Comparison of ENCODE assay signal across 27 mouse cellular contexts in the genomic region with DNA sequence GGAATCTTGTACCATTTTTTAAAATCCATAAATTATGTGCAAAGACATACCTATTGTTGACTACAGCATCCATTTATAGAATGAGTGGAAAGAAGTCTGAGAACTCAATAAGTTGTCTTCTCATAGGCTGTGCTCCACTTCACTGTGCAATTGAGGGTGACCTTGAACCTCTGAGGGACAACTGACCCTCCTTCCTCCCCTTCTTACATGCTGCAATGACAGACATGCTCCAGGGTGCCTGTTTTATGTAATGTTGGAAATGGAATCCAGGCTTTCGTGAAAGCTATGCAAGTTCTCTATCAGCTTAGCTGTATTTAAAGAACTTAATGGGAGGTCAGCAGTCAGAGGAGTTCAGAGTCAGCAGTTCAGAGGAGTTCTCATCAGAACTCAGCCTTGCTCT.
DNase-seq lines count a peak whose midpoint lies in the region; ATAC-seq lines count a peak whose summit lies in the region.
"Had no signal": no experiment of that assay in that cellular context is flagged by ENCODE, and none has a peak within 500 bp of the region (broad histone marks: within the 10 kb centered on the region; RNA-seq: fewer than 3 reads in every experiment).

No protein-coding gene starts in this region.

- no peak; the same call in 1 of the 2 replicates for ATAC-seq in heart, embryonic 12.5 days (ENCODE audit: insufficient number of reproducible peaks, low FRiP score)
- peak; percentile 31; the same call in 1 of the 2 replicates for ATAC-seq in heart, embryonic 15.5 days (replicated peaks; ENCODE audit: insufficient number of reproducible peaks, insufficient read depth, low FRiP score, low read depth)
- ATAC-seq in hindbrain, embryonic 13.5 days (ENCODE audit: low FRiP score) = no peak
- ATAC-seq: CD4-positive, CD25-positive, alpha-beta regulatory T cell, adult 4 months; forebrain, embryonic 14.5 days; forebrain, postnatal 0 days; hindbrain, postnatal 0 days; inflammation-experienced regulatory T-cells, adult 6 months; intestine, embryonic 16.5 days had no signal

- H3K9ac ChIP-seq in heart, embryonic 12.5 days = no peak overlapping the region
- no peak overlapping the region for H3K9ac ChIP-seq in heart, embryonic 15.5 days
- no peak overlapping the region for H3K9ac ChIP-seq in hindbrain, embryonic 13.5 days
- H3K9ac ChIP-seq: embryonic facial prominence, embryonic 12.5 days; embryonic facial prominence, embryonic 15.5 days; forebrain, postnatal 0 days; hindbrain, embryonic 14.5 days had no signal

- DNase-seq in heart, postnatal 4 days = no peak
- DNase-seq in heart, adult 11 months = no peak
- peak; percentile 2 for DNase-seq in yolk sac, embryonic 10.5 days (ENCODE audit: low spot score)
- DNase-seq: adrenal gland, adult 2 months; adrenal gland, postnatal 14 days; cerebellum, adult 11 months; cerebellum, adult 2 months; cerebellum, adult 9-11 months; cerebellum, postnatal 25 days; forebrain, postnatal 0 days; gastrocnemius, adult 2 months; gastrocnemius, postnatal 14 days; heart, postnatal 10 days; kidney, adult 18-20 months; kidney, adult 9 months had no signal

- no peaks in the 10 kb centered on the region for H3K27me3 ChIP-seq in heart, embryonic 12.5 days (replicated peaks)
- no peaks in the 10 kb centered on the region for H3K27me3 ChIP-seq in heart, embryonic 15.5 days
- H3K27me3 ChIP-seq in hindbrain, embryonic 13.5 days = no peaks in the 10 kb centered on the region
- H3K27me3 ChIP-seq: embryonic facial prominence, embryonic 12.5 days; embryonic facial prominence, embryonic 15.5 days had no signal

- no peaks in the 10 kb centered on the region for H3K9me3 ChIP-seq in heart, embryonic 12.5 days (replicated peaks)
- H3K9me3 ChIP-seq in heart, embryonic 15.5 days (replicated peaks) = no peaks in the 10 kb centered on the region
- H3K9me3 ChIP-seq in hindbrain, embryonic 13.5 days = no peaks in the 10 kb centered on the region
- H3K9me3 ChIP-seq: embryonic facial prominence, embryonic 12.5 days; embryonic facial prominence, embryonic 15.5 days; hindbrain, embryonic 10.5 days had no signal

- no peak overlapping the region for H3K4me3 ChIP-seq in heart, embryonic 12.5 days
- no peak overlapping the region for H3K4me3 ChIP-seq in heart, embryonic 15.5 days
- H3K4me3 ChIP-seq in hindbrain, embryonic 13.5 days = no peak overlapping the region
- H3K4me3 ChIP-seq: embryonic facial prominence, embryonic 12.5 days; embryonic facial prominence, embryonic 15.5 days; gastrocnemius, adult 2 months; hindbrain, embryonic 10.5 days had no signal

- 16% methylated on average over 1 of the region's 1 CpGs for WGBS in heart, embryonic 12.5 days
- WGBS in heart, embryonic 15.5 days = 8% methylated on average over 1 of the region's 1 CpGs
- 76% methylated on average over 1 of the region's 1 CpGs for WGBS in hindbrain, embryonic 13.5 days

- no peak overlapping the region for H3K4me2 ChIP-seq in heart, embryonic 12.5 days
- no peak overlapping the region for H3K4me2 ChIP-seq in heart, embryonic 15.5 days
- no peak overlapping the region for H3K4me2 ChIP-seq in hindbrain, embryonic 13.5 days
- H3K4me2 ChIP-seq: embryonic facial prominence, embryonic 12.5 days; embryonic facial prominence, embryonic 15.5 days; hindbrain, embryonic 14.5 days had no signal

- 0 out of 2 replicates have a peak, but pooled peaks cover 6% of the 10 kb centered on the region for H3K4me1 ChIP-seq in heart, embryonic 12.5 days (replicated peaks)
- H3K4me1 ChIP-seq in heart, embryonic 15.5 days (replicated peaks) = peaks cover 3% of the 10 kb centered on the region; the same call in 1 of the 2 replicates
- H3K4me1 ChIP-seq in hindbrain, embryonic 13.5 days (replicated peaks) = no peaks in the 10 kb centered on the region
- H3K4me1 ChIP-seq: embryonic facial prominence, embryonic 12.5 days; embryonic facial prominence, embryonic 15.5 days; hindbrain, embryonic 10.5 days had no signal

- peak overlapping the region; percentile 44; the same call in 1 of the 2 replicates for H3K27ac ChIP-seq in heart, embryonic 12.5 days (ENCODE audit: poor library complexity, severe bottlenecking)
- H3K27ac ChIP-seq in heart, embryonic 15.5 days = peak overlapping the region; percentile 57
- H3K27ac ChIP-seq in hindbrain, embryonic 13.5 days = no peak overlapping the region
- H3K27ac ChIP-seq: embryonic facial prominence, embryonic 12.5 days; embryonic facial prominence, embryonic 15.5 days; gastrocnemius, adult 2 months; hindbrain, embryonic 10.5 days; hindbrain, embryonic 14.5 days; hindbrain, postnatal 0 days had no signal

- no peaks in the 10 kb centered on the region for H3K36me3 ChIP-seq in heart, embryonic 12.5 days
- H3K36me3 ChIP-seq in heart, embryonic 15.5 days = no peaks in the 10 kb centered on the region
- H3K36me3 ChIP-seq in hindbrain, embryonic 13.5 days = no peaks in the 10 kb centered on the region
- H3K36me3 ChIP-seq: embryonic facial prominence, embryonic 12.5 days; embryonic facial prominence, embryonic 15.5 days; hindbrain, embryonic 10.5 days had no signal
